Mouse (Mus musculus) sigmoid colon, adult 10 weeks (tissue): ENCODE data around the gene Gpr165. TPM values are rescaled to one million over a fixed set of nuclear protein-coding genes. Genes with fewer than 3 reads are reported as not detected.

ENCODE experiments used
- polyA plus RNA-seq: library from polyadenylated mRNA; stranded (reverse); fragments of 350-450 nt; fragmentation: Illumina TruSeq; extraction: RNeasy Lipid Tissue Mini Kit (QIAGEN cat#74804); gene quantifications from one replicate; pipeline ENCODE4 v1.2.3, GENCODE M21; 2014; ENCODE audit warnings: low read depth, low replicate concordance

Gene Gpr165
- polyA plus RNA-seq = 0.32 TPM

DNA sequence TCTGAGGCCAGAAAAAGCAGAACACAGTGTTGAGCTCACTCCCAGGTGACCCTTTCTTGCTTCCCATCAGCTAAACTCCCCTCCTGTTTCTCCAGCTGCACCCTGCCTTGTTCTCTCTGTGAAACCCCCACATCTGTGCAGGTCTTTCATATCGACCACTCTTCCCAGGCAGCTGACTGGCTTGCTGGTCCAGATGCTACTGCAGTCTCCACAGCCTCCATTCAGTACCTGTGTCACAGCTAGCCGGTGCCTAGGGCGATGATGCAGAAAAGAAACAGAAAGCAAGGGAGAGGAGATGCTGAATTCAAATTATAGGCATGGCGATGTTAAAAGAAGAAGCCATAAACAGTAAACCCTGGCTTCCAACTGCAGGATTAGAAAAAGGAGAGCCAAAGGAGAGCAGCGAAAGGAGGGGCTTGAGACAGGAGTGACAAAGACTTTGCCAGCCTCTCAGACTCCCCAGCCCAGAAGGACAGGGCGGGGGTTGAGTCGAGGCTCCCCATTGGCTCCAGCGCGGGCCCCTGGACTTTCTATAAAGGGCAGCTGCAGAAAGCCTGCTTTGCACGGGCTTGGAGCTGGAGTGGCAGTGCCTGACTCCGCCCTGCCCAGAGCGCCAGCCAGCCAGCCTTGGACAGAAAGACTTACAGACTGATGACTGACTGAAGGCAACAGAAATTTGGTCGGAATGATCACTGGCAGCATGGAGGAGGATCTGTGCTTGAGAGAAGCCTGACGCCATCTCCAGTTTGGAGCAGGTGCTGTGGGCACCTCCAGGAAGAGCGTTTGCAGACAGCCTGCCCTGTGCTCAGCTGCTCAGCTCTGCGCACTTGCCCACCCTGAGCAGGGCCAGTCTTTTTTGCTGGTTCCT lies at the start of gene Gpr165:
Gene Gpr165, plus strand, starts transcription at position 535 of the 868 bp plus-strand sequence.

